Mouse (Mus musculus) left cerebral cortex, postnatal 25 days (tissue): ENCODE results near the gene Col13a1. TPM values are rescaled to one million over a fixed set of nuclear protein-coding genes. Genes with fewer than 3 reads are reported as not detected.
A peak's percentile ranks its signal among the peaks of the same experiment; 100 is the strongest.

ENCODE experiments used
- DNase-seq, 2 experiments: peaks; one replicate each; pipeline ENCODE4 v3.0.0; 2022; ENCODE audit warnings: low spot score in 2 of 2, mixed read lengths in 1 of 2
- intact Hi-C: fragments of 180-260 bp; cut with DNase I; formaldehyde crosslinking; loops from one replicate; pipeline ENCODE4 v1.15.1; 2025
- total RNA-seq, 2 experiments: library from RNA; stranded (reverse); gene quantifications; 2 replicates each; pipeline ENCODE4 v1.2.3; 2021

Col13a1 gene
- 1 to 10 TPM; 1.1 to 1.3 TPM for total RNA-seq

DNA sequence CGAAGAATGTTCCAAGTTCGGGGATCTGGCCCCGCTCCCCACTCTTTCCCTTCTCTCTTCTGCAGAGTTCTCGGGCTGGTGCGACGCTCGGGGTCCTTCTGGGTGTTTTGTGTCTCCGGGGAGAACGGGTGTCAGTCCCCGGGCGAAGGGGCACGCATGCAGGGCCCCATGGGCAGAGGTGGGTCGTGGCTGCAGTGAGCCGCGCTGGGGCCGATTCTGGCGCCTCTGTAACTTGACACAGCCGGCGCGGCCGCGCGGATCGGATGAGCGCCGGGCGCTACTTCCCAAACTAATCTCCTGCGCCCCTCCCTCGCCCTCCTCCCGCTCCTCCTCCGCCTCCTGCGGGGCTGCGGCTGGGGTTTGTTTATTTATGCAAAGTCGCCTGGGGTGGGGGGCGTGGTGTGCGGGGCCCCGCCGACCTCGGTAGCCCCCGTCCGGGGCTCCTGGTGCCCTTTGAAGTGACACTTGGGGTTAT, at the start of gene Col13a1:
Gene Col13a1, minus strand, starts transcription at position 243 of the 475 bp plus-strand sequence.
- no peak for DNase-seq
- intact Hi-C loops = no loop called here

DNA sequence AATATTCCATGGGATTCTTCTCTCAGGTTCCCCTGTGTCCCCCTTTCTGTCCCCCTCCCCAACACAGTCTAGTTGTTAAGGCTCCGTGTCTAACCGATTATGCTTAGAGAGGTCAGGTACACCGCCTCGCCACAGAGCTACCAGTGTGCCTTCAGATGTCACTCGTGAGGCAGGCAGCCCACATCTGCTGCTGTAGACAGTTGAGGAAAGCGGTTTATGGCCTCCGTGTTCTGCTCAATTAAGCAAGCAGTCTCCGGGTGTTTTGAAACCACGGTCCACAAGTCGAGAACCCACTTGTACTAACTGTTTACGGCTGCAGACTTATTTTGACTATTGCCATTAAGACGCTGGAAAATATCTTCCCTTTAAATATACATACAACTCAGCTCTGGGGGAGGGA, 48.8 kb upstream of the Col13a1 start:
- intact Hi-C loops = no loop called here
- no peak for DNase-seq

DNA sequence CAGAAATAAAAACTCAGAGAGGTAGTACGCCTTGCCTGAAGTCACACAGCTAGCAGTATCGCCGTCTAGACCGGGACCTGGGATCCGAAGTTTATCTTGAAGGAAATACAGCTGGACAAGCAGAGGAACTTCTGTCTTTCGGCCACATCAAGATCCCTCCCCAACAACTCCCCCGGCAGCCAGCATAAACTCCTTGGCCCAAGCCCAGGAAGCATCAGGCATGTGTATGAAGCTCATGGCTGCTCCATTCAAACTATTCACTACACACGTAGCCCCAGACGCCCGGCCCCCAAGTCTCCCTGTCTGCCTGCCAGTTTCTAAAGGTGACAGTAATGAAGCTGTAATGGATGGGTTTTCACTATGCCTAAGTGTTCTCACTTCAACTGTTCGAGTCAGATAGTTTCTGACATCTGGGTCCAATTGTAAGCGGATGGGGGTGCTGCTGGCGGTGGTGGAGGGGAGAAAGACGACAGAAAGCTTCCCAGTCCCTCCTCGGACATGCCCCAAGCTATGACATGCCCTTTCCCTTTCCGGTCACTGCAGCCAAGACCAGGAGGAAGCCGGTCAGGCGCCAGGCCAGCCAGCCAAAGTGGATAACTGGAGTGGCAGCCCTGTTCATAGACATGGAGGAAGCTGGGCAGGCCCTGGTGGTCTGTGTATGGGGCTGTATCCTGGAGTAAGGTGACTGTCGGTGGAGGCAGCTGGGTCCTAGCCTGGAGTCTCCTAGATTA, 45.1 kb upstream of the Col13a1 start:
- DNase-seq = peak in 1 of 2 experiments; percentile 5
- intact Hi-C loops = no loop called here

DNA sequence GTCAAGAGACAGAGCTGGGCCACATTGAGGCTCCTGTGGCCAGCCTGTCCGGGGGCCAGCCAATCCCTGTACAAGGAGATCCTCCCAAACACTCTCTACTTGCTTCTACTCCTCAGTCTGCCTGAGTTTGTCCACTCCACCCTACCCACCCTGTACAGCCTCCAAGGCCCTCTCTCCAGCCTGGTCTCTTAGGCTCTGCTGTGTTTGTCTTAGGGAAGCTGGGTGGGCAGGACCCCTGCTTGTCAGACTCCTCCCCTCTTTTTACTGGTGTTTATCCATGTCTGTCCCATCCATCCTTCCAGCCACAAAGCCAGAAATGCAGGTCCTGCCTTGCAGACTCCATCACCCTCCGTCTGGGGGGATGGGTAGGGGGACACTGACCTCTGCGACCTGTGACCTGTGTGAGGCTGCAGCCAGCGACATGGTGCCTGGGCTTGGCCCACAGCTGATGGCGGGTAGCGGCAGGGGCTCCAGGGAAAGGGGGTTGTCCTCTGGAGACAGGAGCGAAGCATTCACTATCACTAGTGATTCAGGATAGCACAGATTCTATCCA, 41.2 kb upstream of the Col13a1 start:
- intact Hi-C loops = no loop called here
- no peak for DNase-seq

DNA sequence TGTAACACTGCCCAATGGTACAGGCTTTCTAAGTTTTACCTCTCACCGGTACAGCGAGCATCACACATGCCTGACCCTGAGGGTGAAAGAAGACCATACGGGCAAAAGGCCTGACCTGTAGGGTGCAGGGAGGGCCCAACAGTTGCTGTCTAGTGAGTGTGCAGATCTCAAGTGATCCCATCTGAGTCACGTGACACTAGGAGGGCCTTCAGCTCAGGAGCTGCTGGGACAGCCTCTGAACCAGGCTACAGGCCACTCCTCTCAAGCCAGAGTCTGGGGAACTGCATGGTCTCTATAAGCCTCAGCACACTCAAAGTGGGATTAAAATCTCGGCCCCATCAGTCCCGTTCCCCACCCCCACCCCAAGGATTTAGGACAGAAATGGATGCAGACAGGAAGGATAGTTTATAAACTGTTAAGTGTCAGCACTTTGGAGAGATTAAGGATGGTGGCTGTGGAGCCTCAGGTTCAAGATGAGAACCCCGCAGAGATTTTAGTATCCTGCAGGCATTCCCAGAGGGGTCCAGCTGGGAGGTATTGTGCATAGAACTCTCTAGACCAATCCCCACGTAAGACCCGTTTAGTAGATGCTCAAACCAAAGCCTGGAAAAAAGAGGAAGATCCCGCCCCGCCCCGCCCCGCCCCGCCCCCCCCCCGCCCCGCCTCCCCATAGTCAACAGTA, 40.6 kb upstream of the Col13a1 start:
- DNase-seq = no peak

DNA sequence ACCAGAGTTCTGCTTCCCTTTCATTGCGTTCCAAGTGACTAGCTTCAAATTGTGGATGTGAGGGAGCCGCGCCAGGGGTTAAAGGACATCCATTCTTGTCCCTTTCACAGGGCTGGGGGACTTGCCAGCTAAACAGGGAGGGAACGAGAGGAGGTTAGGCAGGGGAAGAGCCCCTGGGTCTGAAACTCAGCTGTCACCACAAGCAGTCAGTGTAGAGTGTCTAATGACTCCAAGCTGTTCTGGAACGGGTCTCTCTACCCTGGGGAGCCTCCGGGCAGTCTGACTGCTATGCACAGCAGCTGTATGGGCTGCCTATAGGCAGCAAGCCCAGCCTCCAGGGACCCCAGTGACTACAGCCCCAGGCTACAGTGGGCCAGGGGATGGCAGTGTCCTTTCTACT, 38.0 kb upstream of the Col13a1 start:
- intact Hi-C loops = no loop called here
- DNase-seq = no peak

More for the DNA sequence above, 40.6 kb upstream of the Col13a1 start:
- intact Hi-C loops = no loop called here

DNA sequence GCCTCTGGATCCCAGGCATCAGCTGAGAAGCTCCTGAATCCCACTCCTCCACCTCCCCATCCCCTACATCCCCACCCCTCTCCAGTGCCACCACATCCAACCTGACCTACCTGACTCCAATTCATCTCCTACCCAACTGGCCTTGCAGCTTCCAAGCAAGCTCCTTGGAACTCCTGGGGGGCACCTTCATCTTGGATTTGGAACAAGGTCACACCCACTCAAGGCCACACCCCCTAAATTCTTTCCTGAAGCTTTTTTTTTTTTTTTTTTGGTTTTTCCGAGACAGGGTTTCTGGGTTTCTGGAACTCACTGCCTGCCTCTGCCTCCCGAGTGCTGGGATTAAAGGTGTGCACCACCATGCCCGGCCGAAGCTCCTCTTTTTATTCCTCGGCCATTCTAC, 34.3 kb upstream of the Col13a1 start:
- intact Hi-C loops = no loop called here
- DNase-seq = no peak

DNA sequence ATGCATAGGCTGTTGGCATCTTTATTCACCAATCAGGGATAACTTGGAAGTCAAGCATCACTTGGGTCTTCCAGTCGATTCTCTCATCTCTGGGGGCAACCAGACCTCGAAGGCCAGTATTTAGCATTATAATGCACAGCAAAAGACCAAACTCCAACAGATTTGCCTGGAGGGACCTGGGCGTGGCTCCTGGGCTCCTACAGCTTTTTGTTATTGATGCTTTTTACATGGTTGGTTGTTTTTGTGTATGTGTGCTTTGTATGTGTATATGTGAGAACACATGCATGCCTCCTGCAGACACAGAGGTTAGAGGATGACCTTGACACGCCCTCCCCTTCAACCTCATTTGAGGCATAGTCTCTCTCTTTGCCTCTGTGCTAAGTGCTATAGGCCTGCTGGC, 33.5 kb upstream of the Col13a1 start:
- intact Hi-C loops = no loop called here
- no peak for DNase-seq

DNA sequence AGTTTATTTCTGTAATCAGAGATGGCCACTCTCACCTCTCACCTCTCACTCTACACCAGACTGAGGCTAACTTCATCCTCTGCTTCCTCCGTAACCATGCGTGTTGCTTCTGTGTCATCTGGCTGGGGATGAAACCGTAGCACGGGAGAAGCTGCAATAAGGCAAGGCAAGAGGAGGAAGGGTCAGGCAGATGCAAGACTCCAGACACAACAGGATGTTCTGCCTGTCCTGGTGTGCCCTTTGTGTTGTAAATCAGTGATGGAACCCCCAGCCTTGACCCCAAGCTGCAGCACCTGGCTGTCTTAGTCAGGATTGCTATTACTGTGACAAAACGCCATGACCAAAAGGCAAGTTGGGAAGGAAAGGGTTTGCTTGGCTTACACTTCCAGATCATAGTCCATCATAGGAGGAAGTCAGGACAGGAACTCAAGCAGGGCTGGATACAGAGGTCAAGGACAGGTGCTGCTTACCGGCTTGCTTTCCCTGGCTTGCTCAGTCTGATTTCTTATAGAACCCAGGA, 31.1 kb upstream of the Col13a1 start:
- DNase-seq = no peak
- intact Hi-C loops = no loop called here

DNA sequence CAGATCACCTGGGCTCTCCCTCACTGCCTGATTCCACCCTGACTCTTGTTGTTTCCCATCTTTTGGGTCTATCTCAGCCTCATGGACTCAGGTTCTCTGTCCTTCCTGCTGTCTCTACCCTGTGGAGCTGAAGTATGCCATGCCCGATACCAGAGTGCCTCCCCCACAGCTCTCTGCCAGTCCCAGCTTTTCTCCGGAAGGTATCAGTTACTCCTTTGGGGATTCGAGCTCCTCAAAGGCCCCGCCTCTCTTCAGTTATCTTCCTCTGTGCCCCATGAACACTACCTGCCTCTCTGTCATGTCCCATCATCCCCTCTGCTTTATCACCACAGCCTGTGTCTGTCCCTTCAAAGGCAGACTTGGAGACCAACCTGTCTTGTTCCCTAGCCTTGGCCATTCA, 29.1 kb upstream of the Col13a1 start:
- intact Hi-C loops = no loop called here
- DNase-seq = no peak

DNA sequence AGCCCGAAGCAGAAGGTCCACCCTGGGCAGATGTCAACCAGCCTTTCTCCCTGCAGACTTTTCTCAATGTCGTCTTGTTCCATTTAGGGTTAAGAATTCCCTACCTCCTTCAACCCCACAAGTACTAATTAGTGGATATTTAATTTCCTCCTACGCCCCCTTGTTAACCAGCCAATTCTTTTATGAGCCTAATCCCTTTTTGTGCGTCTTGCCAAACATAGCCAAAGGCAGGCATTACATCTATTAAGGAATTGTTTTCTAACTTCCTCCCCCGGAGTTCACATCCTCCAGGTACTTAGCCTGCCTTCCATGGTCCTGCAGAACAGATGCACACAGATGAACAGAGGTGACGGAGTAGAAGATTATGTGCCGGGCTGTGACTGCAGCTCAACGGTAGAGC, 27.5 kb upstream of the Col13a1 start:
- intact Hi-C loops = no loop called here
- DNase-seq = no peak

DNA sequence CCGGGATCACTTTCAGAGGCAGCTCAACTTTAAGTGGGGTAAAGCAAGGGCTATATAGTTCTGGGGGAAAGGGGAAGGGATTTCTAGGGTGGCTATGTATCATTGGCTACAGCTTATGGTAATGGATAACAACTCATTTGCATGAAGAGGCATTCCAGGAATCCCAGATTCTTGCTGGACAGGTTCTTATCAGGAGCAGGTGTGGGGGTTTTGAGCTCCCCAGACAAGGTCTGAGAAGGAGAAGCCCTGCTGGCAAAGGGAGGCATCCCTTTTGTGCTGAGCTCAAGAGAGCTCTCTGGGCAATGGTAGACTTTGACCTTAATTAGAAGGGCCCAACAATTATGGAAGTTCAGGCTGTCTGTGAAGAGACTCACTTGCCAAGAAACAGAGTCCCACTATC, 21.3 kb upstream of the Col13a1 start:
- intact Hi-C loops = no loop called here
- no peak for DNase-seq

DNA sequence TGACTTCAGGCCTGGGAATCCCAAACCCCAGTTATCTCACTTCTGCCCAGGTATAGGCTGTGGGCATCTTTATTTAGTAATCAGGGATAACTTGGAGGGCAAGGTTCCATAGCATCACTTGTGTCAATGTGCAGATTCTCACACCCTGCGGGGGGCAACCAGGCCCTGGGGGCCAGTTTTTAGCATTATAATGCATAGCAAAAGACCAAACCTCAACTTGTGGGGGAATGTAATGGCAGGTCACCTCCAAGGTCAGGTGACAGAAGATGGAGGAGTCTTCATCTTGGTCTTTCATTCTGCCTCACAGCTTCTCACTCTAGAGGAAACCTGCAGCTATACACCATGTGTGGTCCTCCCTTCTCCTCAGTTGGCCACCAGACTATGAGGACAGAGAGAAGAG, 20.9 kb upstream of the Col13a1 start:
- no peak for DNase-seq
- intact Hi-C loops = no loop called here

DNA sequence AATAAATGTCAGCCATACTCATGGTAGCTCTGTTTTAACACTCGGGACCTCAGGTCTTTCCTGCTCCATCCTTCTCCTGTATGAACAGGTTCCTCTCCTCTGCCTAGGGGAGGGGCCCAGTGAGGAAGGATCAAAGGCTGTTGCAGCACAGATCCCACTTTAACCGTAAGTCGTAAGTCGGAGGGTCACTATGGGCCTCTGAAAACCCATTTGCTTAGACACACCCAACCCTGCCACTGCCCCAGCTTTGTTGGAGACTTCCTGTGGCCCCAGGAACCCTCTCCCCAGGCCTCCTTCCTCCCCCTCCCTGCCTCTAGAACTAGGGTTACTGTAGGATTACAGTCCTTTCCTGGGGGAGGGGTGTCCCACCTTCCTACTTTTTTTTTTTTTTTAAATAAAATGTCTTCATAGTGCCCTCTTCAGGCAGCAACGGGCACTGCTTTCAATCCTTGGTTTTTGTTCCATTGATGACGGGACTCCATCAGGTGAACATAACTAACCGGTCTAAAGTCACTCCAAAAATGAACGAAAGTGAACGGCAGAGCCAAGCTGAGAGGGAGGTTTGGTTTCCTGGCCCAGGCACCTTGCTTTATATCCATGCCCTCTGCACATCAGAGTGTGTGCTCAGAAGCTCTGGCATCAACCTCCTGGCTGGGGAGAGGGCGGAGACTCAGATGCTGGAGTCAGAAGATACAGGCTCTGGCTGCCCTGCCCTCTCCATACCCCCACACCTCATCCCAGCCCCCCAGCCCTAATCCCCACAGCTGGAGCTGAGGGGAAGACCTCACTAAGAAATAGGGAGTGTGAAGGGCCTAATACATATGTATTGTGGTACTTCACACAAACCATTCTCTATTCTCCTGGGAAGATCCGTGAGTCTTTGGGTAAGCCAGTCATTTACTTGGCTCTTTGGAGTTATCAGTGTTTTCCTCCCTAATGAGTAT, 12.8 kb upstream of the Col13a1 start:
- intact Hi-C loops = no loop called here
- no peak for DNase-seq

DNA sequence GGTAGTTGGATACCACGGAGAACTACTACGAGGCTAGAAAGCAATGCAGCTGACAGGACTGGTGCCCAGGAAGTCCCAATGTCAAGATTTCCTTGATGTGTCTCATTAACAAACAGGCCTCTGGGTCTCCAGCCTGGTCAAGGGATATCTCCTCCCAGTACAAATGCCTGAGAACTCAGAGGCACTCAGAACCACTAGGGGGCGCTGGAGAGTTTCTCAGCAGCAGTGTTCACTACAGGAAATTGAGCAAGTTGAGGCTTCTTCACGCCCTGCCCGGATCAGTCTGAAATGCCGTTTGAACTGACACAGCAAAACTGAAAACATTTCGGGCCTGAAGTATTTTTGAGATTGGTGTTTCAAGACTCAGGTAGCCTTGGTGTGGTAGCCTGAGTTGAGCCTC, 1.5 kb upstream of the Col13a1 start:
- DNase-seq = peak; percentile 89 to 91
- intact Hi-C loops = loop anchor here (1.0 to 2.0 kb wide), 3 partner anchors 122 to 203 kb away; no protein-coding TSS in a partner anchor

DNA sequence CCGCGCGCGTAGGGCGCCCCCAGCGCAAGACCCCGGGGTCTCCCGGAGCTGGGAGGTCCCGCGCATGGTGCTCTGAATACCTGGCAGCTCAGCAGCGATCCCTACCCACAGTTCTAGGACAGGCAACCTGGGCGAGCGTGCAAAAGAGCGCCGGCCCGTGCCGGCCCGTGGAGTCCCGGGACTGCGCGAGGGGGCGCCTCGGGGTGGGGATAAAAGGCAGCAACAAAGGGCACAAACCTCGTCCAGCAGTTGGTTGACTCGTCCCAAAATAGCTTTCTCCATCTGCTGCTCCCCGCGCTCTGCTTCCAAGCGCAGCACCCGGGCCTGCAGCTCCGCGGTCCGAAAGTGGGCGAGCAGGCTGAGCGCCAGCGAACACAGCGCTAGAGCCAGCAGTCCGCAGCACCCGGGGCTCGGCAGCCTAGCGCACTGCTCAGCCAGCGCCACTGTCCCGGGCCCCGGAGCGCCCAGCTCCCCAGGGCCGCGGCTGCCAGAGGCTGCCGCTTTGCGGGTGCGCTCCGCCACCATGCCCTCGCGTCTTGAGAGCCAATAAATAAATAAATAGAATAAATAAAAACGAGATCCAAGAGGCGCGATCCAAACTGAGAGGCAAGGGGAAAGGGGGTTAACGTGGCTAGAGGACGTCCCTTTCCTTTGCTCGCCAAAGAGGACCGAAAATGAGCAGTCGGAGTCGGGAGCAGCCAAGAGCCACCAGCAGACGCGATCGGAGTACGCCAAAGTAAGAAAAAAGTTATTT, 619 bp downstream of the Col13a1 start:
- intact Hi-C loops = no loop called here
- DNase-seq = peak; percentile 41 to 61

DNA sequence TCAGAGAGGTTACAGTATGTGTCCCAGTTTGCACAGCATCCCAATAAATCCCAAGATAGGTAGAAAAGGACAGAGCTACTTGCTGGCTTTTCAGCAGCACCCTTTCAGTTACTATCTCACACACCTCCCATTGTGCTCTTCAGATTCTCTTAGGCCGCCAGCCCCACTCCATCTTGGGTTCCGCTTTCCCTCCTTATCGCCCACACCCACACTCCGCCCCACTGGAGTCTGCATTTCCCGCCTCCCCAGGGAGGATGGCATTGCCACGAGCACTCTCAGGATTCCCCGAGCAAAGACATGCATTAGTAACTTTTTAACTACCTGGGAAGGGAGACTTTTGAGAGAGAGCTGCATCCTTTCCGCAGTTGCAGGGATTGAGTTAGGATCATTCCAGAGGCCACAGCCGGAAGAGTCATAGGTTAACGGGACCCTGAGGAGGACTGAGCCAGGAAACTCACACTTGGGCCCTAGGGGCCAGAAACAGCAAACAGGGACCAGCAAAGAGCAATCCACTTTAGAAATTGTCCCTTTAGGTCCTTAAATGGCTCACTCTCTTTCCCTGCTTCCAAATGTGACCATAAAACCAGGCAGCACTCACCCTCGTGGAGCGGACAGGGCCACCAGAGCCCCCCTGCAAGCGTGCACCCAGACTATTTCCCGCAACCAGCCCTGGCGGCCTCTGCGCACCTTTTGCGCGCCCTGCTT, 1.4 kb downstream of the Col13a1 start:
- DNase-seq = peak in 1 of 2 experiments; percentile 12
- intact Hi-C loops = loop anchor here (1.0 kb wide), 1 partner anchor 99 kb away; no protein-coding TSS in a partner anchor

DNA sequence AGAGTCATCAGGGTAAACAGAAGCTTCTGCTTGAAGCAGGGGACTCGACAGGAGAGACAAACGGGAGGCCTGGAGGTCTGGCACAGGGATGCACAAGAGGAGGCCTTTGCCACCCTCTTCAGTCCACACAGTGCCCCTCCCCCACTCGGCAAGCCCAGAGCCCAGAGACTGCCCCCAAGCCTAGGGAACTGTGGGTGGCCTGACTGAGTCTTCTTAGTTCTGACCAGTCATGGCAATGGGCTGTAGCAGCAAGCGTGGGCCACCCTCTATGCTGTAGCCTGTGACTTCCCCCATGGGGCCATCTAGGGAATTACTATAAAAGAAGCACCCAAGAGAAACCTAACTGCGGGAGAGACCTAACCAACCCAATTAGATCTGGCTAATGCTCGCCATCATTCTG, 1.9 kb downstream of the Col13a1 start:
- DNase-seq = peak in 1 of 2 experiments; percentile 19

More for the DNA sequence above, 1.9 kb downstream of the Col13a1 start:
- intact Hi-C loops = loop anchor here (1.0 kb wide), 1 partner anchor 99 kb away; no protein-coding TSS in a partner anchor
